Mouse (Mus musculus) liver, embryonic 14.5 days (tissue): ENCODE data around the gene Myt1l.

Source experiments
- CTCF ChIP-seq: IDR thresholded peaks from 2 replicates; pipeline ENCODE4 v1.5.1; 2016; ENCODE audit warnings: antibody characterized with exemption, low read depth, control low read depth
- EP300 ChIP-seq: IDR thresholded peaks from 2 replicates; pipeline ENCODE4 v1.6.1; 2016; ENCODE audit warnings: antibody characterized with exemption, low read depth

DNA sequence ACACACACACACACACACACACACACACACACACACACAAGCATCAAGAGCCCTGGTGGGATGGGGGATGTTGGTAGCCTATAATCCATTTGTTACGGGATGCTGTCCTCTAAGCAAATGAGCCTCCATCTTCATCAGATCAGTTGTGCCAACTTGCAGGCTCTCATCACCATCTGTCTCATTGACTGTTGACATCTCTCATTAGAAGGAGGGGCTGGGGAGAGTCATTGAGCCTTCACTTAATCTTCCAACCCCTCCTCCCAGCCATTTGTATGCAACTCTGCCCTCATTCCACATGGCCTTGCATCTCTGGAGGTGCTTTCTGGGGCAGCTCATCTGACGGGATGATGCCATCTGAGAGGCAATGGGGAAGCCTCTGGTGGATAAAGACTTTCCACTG lies 200.1 kb downstream of the Myt1l start:
- TF ChIP-seq CTCF = no peak
- no peak for TF ChIP-seq EP300
